Mouse (Mus musculus): ENCODE measurements at regions not wholly inside any gene's neighbourhood (a gene's known extent, or its start where the extent isn't known, plus 50 kb on each side); places are given as distances from the start of the nearest gene placed in this dataset.

DNA sequence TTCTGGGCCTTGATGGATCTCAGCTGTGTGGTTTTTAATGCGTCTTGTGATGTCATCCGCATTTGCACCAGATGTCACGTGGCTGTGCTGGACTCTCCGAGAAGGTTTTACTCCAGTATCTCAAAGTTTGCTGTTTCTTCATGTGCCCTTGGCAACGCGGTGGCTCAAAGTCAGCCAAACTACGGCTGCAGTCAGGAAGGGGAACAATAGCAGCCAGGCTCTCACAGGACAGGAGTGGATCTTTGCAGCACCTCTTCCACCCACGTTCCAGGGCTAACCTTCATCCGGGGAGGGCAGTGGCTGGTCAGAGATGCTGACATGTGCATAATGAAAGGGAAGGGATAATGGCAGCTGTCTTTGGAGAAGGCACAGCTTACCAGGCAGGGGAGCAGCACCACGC lies 127.6 kb upstream of the Psmd7 start:
- no peak for DNase-seq (ENCODE audit: low spot score in 2 of 2)

DNA sequence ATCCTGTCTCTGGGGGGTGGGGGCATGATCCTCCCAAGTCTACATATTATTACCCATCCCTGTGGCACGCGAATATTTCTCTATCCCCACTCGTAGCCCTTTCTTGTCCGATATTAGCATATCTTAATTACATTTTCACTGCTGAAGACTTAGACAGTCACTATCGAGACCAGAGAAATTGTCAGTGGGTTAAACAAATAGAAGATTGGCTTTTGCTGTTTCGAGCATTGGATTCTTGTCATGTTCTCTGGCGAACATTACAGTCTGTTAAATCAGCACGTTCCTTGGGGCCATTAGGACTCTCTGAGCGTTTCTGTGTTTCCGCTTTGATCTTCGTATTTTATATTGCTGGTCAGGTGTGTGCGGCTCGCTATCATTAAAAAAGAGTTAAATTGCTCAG lies 129.6 kb upstream of the Psmd7 start:
- no peak for DNase-seq (ENCODE audit: low spot score in 2 of 2)

DNA sequence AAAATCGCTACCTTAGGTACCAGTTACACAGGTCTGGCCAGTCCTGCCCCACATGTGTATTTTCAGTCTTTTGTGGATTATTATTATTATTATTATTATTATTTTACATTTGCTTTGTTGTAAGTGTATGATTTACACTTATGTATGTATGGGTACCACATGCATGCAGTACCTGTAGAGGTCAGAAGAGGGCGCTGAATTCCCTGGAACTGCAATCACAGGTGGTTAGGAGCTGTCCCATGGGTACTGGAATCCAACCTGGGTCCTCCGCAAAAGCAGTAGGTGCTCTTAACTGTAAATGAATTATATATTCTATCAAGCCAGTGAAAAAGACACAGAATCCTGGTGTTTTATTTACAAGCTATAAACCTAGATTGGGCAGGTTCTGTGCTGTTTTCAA lies 131.4 kb upstream of the Psmd7 start:
- no peak for DNase-seq (ENCODE audit: low spot score in 2 of 2)

DNA sequence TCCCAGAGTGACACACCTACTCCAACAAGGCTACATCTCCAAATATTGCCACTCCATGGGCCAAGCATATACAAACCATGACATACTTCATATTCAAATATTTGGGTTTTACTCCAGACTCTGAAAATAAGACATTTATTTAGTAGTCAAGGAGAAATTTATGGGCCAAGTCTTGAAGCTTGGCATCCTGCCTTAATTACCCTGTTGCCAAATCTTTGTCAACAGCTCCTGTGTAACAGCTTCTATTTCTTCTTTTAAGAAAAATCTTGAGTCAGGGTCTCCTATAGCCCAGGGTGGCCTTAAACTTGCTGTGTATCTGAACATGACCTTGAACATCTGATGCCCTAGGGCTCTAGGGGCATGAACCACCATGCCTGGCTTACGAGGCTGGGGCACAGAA lies 138.5 kb upstream of the Psmd7 start:
- DNase-seq (ENCODE audit: low spot score in 2 of 2), result no peak

DNA sequence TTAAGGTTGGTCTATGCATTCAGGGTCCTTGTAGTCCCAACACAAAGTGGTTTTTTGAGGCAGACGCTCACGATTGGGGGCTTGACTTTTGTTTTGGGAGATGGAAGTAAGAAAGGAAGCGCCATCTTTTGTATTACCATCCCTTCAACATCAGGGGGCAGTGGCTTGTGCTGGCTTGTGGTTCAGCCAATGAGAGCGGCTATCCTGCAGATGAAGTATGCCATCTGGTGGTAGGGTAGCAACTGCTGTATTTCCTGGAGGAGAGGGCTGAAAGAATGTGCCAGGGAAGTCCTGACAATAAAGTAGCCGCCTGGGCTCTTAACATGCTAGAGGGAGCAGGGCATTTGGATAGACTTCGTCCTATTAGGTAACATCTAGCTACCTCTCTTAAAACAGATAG lies 139.0 kb upstream of the Psmd7 start:
- DNase-seq (ENCODE audit: low spot score in 2 of 2), result no peak

DNA sequence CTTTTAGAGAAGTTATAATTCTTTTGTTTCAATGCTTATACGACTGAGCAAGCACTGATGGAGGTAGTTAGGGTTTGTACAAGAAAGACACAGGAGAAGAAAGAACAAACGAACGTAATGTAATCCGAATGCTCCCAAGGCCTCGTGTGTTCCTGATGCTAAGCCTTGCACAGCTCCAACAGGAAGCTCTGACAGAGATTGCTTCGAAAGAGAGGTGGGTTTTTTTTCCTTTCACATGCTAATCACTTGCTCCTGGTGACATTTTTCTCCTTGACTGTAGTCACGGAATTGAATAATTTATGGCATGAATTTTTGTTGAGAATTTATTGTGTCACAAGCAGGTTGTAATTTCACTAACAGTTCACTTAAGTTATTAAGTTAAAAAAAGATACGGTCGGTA lies 150.8 kb upstream of the Psmd7 start:
- no peak for DNase-seq (ENCODE audit: low spot score in 2 of 2)

DNA sequence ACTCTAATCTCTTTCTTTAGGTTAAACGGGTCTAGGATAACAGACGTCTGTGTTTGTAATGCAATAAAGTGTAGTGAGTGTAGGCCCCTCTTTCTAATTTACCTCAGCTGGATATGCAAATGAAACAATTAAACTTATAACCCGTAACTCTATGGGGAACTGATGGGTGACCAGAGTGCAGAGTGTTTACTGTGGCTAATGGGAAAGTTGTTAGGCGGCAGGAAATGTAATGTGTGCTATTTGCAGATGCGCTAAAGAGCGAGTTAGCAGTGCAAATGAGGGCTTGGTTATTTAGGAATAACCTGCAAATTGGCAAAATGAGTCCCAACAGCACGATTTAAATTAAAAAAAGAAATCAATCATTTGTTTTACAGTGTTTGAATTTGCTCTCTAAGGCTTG lies 168.8 kb upstream of the Psmd7 start:
- no peak for DNase-seq (ENCODE audit: low spot score in 2 of 2)

DNA sequence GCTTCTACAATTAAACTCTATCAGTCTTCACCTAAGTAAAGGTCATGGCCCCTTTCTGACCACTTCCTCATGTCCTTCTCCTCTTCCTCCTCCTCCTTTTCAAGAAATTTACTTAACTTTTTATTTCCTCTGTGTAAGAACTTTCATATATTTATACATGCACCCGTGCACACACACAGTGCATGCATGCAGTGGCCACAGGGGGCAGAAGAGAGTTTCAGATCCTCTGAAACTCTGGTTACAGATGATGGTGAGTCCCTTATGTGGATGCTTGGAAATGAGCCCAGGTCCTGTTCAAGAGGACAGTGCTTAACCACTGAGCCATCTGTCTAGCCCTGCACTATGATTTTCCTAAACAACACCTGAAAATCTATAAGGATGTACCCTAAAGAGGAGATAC lies 170.4 kb upstream of the Psmd7 start:
- no peak for DNase-seq (ENCODE audit: low spot score in 2 of 2)

DNA sequence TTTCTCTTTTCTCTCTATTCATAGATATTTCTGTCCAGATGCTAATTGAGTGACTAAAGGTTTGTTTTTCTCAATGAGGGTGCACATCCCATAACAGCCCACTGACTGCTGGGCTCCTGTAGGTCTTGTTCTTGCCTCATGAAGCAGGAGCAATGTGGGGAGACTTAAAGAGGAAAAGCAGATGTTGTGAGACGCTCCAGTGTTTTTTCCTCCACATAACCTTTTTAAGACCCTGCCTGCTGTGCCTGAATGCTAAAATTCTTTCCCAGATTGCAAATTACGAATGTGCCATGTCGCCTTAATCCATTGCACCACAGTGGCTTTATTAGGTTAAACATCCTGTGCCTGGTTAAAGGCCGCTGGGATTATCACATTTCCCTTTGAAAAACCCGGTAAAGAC lies 165.5 kb upstream of the Zfhx3 start:
- no peak for DNase-seq (ENCODE audit: low spot score in 2 of 2)

DNA sequence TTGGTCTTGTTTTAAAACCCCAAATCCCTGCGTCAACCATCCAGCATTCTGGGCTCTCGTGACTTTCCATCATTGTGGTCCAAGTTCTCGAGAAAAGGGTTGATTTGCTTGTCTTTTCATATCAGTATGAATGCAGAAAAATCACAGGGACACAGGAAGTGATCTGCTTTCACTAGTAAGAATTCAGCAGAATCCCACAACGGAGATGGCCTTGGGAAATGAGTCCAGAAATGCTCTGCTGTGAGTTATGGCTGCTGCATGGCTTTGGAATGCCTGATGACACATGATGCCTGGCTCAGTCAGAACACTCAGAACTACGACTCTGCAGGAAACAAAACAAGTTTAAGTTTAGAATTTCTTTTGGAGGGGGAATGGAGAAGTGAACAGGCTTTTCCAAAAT lies 156.7 kb upstream of the Zfhx3 start:
- no peak for DNase-seq (ENCODE audit: low spot score in 2 of 2)

DNA sequence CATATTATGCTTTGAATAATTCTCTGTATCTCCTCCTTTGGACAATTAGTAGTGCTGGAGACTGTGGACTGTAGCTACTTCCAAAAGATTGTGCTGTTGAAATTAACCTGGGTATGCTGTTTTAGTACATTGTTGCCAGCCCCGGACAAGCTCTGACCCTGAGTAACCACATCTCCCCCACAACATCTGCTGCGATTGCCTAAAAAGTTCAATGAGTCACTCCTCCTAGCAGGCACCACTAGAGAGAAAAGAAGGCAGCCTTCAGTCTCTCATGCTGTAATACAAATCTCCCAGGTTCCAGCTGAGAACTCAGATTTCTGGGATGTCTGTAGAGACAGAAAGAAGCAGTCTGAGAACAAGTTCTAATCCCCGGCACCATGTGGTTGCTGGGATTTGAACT lies 150.2 kb upstream of the Zfhx3 start:
- DNase-seq (ENCODE audit: low spot score in 2 of 2), result no peak

DNA sequence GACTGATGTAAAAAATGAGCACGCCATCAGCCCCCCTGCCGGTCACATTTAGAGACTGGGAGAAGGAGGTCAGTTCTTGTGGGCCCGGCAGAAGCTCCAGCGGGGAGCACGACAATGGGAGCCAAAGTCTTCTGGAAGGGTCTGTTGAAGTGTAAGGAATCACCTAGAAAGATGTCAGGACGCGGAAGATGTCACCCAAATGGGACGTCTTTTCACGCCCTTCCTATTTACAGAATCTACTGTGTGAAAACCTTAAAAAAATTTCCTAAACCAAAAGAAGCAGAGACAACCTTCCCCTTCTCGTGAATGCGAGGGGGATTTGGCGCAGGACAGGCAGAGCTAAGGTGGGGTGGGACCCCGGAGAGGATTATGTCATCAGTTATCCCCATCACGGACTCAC lies 127.5 kb upstream of the Zfhx3 start:
- DNase-seq (ENCODE audit: low spot score in 2 of 2), result no peak

DNA sequence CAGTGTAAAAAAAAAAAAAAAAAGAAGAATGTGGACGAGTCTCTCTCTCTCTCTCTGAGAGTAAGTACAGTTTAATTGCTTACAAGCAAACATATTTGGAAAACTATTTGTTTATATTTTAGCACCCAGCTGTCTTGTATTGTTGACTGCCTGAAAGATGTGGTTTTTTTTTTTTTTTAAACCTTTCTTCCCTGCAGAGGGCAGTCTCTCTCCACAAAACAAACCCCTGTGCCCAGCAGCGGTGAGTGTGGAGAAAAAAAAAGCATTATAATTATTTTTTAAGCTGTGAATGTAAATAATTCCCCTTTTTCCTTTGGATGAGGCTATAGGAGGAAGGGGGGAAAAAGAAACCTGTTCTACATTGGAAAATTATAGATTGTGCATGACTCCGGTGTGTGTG lies 126.7 kb upstream of the Zfhx3 start:
- DNase-seq (ENCODE audit: low spot score in 2 of 2), result no peak

DNA sequence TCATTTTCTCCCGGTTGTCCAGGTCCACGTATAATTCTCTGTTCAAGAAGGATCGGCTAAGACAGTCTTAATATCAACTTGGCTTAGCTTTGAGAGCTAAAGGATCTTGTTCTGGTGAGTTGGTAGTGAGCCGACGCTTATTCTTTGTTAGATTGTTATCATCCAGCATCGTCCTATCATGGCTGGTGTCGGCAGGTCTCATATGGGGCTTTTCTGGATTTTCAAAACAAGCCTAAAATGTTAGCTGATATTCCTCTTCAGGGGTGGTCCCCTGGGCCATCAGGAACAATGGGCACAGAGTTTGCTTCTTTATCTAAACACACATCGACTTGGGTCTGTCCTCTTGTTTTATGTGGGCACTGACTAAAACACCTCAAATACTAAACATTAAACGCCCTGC lies 124.6 kb upstream of the Zfhx3 start:
- no peak for DNase-seq (ENCODE audit: low spot score in 2 of 2)

DNA sequence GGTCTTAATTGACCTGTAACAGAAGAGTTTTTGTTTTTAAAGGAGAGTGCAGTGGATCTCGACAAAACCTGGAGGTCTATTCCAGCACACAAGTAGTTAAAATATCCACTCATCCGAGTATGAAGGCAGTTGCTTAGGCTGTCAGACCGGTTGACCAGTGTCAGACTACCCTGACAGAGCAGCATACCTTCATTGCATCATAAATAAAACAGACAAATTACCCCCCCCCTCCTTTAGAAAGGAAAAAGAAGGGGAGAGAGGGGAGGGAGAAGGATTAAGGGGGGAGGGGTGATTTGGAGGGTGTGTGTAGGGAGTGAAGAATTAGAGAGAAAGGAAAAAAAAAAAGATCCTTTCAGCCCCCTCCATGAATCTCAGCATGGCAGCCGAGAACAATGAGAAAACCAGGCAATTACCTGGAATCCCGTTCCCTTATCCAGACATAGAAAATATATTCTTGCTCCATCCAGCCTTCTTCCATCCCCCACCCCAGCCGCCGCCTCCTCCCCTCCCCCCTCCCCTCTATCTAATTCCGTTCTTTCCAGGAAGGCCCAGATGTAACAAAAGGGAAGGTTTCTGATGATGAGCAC lies 122.2 kb upstream of the Zfhx3 start:
- DNase-seq (ENCODE audit: low spot score in 2 of 2), result no peak

DNA sequence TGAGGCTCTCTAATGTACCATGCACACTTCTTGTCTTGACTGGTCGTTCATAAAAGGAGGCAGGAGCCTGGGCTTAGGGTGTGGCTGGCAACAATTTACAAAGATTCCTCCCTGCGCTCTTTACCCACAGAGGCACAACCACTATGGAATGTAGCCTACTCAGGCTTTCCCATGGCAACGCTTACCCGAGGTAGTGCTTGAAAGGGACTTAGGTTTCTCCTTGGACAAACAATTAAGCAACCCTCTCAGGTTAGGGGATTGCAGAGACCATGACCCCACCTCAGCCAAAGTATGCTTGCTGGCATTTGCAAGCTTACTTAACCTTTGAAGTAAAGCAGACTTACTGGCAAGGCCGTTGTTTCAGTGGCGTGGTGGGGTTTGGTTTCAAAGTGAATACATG lies 120.9 kb upstream of the Zfhx3 start:
- DNase-seq (ENCODE audit: low spot score in 2 of 2), result no peak

DNA sequence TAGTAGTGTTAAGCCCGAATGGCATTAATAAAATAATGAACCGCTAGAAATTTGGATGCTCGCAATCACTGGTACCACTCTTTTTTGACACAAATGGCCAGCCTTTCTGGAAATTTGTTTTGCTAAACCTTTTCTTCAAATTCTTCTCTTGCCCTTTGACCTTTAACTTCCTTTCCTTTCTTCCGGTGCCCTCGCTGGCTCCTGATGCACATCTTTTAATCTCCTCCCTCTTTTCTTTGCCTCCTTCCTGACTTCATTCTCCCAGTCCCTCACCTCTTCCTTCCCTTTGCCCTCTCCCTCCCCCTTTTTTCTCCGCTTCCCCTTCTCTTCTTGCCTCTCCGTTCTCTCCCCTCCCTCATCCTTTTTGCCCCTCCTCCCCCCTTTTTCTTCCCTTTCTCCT lies 118.3 kb upstream of the Zfhx3 start:
- no peak for DNase-seq (ENCODE audit: low spot score in 2 of 2)

DNA sequence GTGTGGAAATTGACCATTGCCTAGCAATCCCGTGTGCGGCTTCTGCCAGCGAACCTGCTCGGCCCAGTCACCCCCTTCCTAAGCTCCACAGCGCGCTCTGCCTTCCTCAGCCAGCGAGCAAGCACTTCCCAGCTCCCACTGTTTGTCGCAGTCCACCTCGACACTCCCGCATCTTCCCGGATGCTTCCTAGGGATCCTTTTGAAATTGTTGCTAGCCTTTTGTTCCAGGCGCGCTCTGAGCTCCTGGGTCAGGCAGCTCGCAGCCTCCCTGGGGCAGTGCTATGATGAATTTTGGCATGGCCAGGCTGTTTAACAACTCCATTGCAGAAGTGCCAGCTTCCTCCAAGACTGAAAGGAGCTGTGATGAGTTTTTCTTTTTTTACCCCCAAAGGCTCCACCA lies 117.8 kb upstream of the Zfhx3 start:
- DNase-seq (ENCODE audit: low spot score in 2 of 2), result peak; percentile 8 to 18

DNA sequence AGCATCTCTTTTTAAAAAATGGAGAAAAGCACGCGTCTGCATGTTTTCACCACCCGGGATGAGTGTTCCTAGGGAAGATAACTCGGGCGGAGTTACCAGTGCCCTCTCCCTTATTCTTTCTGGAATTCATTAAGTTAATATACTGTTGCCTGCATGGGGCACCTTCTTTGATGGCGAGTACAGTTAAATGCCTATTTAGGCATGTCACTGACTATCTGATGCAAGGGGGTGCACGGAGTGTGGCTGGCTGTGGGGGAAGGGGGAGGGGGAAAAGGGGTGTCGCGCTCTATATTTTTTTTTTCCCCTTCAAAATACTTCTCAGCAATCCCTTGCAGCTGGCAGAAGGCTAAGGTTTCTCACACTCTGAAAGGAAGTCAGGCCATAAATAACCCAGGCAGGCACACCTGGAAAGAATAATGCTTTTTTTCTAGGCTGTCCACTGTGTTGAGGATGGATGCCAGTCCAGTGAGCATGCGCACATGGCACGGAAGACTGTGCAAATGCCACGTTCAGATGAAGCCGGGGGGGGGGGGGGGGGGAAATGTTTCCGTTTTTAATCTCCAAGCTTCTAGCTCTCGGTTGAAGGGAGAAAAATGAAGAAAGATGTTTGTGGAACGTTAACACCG lies 114.8 kb upstream of the Zfhx3 start:
- DNase-seq (ENCODE audit: low spot score in 2 of 2), result no peak

DNA sequence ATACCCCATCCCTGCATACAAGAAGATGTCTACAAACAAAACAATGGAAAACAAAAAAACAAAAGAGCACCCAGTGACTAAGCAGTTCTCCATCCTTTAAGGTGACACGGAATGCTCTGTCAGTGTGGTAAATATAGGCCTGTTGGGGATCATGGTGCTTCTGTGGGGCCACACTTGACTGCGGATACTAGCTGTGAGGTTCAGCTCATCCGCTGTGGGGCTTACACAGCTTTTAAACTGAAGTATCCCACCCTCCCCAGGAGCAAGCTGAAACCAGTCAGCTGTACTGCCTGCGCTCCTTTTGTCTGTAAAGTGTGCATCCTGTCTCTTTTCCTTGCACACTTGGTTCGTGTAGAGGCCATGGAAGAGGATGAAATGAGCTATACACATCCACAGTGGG lies 113.9 kb upstream of the Zfhx3 start:
- no peak for DNase-seq (ENCODE audit: low spot score in 2 of 2)

DNA sequence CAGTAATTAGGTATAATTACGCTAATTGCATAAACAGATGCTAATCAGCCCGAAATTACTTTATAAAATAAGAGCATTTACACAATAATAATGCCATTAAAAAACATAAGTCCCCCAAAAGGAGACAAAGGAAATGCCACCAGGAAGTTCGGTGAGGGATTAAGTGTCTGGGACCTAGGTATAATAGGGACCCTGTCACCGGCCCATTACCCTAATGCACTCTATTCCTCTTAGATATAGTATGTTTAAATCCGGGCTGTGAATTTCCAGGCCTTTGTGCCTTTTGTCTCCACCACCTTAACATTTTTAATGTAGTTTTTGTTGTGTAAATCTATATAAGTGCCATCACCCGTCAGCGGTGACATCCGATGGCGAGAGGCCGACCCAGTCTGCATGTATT lies 109.0 kb upstream of the Zfhx3 start:
- no peak for DNase-seq (ENCODE audit: low spot score in 2 of 2)

DNA sequence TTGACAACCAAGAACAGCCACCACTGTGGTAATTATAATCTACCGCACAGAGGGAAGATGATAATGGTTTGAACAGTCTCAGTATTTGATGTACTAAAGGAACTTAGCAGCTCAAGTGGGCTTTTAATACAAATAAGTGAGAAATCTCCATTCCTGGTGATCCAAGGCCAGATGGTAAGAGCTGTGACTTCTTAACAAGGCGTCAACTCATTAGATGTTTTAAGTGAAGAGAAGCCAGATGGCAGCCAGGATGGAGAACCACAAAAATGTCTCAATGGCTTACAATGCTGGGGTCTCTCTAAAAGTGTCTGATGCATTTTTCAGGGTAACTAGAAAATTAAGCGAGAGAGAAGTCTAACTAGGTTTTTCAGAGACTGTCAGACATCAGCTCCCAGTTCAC lies 96.3 kb upstream of the Zfhx3 start:
- DNase-seq (ENCODE audit: low spot score in 2 of 2), result no peak

DNA sequence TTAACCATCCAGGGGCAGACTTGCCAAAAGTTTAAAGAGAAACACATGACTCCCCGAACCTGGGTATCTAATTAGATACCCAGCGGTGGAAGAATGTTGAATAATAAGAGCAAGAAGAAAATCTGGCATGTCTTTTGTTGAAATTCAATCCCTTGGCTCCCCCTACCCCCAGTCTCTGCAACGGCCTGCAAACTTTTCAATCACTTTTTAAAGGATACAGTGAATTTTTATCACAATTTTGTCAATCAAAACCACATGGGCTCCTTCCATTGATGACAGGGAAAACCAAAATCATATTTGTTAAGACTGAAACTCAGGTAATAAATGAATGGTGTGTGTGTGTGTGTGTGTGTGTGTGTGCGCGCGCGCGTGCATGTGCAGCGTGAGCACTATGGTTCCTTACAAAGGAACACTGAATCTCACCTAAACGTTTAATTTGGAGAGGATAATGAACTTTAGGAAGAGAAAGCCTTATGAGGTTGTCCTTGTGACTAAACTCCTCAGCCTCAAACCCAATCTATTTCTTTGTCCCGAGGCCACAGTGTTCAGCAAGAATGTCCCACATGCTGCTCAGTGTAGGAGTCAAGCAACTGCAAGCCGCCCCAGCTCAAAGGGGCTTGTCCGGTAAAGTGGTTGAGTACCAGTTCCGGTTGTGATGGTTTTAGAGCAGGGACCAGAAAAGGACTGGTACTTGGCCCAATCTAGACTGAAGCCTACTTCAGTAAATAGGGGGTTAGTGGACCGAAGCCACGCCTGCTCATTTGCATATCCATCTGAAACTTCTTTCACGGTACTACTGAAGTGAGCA lies 91.0 kb upstream of the Zfhx3 start:
- DNase-seq (ENCODE audit: low spot score in 2 of 2), result no peak

DNA sequence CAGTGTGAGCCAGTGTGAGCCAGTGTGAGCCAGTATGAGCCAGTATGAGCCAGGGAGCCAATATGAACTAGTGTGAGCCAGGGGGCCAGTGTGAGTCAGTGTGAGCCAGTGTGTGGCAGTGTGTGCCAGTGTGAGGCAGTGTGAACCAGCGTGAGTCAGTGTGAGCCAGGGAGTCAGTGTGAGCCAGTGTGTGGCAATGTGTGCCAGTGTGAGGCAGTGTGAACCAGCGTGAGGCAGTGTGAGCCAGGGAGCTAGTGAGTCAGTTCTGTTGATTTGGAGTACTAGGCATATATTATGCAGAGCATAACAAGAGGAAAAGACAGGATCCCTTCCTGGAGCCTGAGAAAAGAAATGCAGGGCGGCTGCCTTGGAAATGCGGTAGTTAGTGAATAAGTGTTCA lies 82.7 kb upstream of the Zfhx3 start:
- no peak for DNase-seq (ENCODE audit: low spot score in 2 of 2)

Measured in frontal cortex, postnatal 36 days (tissue).